Mouse (Mus musculus) embryo, embryonic 11.5 days (tissue): ENCODE measurements around the gene Syt1.
A peak's percentile ranks its signal among the peaks of the same experiment; 100 is the strongest.

ENCODE experiments used
- DNase-seq: peaks from one replicate; pipeline ENCODE4 v3.0.0-alpha.2; 2012; ENCODE audit warnings: low read depth, low spot score

The Syt1 gene

DNA sequence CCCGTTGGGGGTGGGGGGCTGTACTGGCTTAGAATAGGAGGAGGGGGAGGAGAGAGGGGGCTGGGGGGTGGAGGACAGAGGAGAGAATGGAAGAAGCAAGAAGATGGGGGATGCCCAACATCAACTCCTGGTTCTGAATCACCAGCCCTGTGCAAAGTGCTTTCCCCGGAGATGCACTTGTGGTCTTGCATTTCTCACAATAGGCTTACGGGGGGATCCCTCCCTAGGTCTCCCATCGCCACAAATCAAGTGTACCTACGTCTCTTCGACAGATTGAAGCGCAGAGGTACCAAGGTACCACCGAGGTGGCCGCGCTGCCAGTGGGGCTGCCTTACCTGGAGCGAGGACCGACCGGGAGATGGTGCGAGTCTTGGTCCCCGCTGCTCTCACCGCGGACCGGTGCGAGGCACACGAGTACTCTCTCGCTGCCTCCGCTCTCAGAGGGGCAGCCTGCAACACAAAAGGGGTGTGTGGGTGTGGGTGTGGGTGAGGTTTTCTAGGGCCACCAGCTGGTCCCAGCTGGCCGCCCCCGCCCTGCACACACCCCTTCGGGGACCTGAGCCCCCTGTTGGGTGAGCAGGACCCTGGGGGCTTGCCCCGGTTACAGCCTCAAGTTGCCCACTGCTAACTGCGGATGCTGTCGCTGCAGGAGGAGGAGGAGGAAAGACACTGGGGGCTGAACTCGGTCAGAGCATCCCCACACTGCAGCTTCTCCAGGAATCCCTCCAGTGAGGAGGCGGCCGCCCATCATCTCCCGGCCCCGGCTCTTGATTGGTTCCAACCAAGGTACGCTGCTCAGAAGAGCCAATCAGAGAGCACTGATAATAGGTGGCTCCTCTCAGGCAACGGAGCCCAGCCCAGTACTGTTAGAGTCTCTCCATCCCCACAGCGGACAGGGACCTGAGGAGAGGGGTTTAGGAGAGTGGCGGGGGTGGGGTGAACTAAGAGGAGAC is at the start of gene Syt1:
Syt1 (minus strand) TSS at position 742 of the 953 bp plus-strand sequence.
- peak; percentile 54 for DNase-seq

- DNase-seq, result no peak
Measured at GRCm38 (mm10) chr10:109056500-109056899, 45.7 kb upstream of the Syt1 start.

DNA sequence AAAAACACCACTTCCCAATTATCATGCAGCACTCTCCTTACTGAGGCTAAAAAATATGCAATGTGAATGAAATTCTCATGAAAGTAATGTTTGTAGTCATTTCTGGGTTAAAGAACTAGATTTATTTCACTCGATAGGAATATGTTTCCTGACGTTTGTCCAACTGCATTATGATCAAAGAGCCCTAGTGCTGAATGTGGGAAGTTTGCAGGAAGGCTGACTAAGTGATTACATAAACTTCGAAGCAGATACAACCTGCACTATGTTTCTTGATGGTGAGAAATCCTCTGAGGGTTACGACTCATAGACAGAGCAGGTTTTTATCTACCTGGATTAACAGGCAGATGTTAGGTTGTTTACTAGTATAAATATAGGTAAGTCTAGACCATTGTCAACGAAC is 36.8 kb upstream of the Syt1 start:
- no peak for DNase-seq

- no peak for DNase-seq
Measured at GRCm38 (mm10) chr10:109046988-109047387, 36.2 kb upstream of the Syt1 start.

GRCm38 (mm10) chr10:109011226-109012165 is 714 bp upstream of the Syt1 start:
- DNase-seq, result peak; percentile 16

GRCm38 (mm10) chr10:109009831-109010230 is 951 bp downstream of the Syt1 start:
- no peak for DNase-seq

DNA sequence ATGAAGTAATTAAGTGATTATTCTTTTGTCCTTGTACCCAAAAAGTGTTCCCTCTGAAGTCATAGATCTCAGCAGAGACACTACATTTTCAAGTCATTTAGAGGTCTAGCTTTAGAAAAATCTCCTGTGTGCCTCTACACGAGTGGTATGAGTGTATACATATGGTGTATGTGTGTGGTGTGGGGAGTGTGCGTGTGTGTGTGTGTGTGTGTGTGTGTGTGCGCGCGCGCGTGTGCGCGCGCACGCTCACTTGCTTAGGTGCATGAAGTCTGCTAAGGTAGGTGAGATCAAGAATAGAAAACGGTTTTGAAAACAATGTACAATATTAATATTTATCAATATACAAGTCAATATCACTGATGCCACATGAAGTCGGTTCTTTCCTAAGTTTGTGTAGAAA is 2.3 kb downstream of the Syt1 start:
- no peak for DNase-seq

- DNase-seq, result no peak
Measured at GRCm38 (mm10) chr10:109003482-109003881, 7.3 kb downstream of the Syt1 start.

DNA sequence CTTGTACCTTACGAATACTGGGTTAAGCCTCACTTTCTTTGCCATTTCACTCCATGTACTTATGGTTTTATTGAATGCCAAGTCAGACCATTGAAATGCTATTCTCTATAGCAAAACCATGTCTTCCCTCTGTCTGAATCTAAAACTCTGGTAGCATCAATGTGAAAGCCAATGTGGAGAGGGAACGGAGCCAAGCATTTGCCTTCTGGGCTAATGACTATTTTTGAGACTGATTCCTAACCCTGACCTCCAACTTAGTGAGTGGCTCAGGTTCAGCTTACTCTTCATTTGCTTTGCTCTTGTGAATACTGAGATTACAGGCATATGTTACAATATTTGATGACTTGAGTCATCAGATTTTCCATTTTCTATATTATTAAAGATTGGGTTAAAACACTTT is 23.5 kb downstream of the Syt1 start:
- DNase-seq, result no peak

DNA sequence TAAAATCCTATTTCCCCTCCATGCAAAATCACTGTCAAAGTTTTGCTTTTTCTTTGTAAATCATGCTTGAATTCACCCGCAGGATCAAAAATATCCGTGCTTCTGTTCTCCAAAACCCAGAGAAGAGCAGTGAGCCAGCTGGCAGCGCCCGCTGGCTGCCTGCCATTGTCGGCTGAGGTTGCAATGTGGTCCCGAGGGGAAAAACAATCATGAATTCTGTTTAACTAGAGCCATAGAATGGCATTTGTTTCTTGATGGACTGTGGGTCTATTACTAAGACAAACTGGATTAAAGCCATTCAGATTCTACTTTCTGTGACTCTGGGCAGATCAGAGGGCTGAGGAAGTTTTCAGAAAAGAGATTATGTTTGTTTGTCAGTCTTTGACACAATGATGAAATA is 31.1 kb downstream of the Syt1 start:
- no peak for DNase-seq

- no peak for DNase-seq
Measured at GRCm38 (mm10) chr10:108954952-108955351, 55.8 kb downstream of the Syt1 start.

GRCm38 (mm10) chr10:108952182-108952581 is 58.6 kb downstream of the Syt1 start:
- no peak for DNase-seq

- no peak for DNase-seq
Measured at GRCm38 (mm10) chr10:108936838-108937430, 73.8 kb downstream of the Syt1 start.

DNA sequence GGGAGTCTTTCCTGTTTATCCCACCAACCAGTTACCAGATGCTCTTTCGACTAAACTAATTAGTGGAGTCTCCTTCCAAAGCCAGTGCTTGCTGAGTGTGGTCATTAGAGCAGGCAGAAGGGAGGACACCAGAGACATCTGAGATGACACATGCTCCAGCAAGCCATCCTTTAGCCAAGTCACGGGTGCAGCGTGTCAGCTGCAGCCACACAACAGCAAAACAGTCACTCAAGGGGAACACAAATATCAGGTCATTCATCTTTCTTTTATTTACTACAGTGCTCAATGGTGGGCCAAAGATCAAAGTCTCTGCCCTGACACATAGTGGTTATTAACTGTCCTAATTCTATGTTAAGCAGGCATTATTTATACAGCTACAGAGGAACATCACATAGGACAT is 80.5 kb downstream of the Syt1 start:
- DNase-seq, result no peak

DNA sequence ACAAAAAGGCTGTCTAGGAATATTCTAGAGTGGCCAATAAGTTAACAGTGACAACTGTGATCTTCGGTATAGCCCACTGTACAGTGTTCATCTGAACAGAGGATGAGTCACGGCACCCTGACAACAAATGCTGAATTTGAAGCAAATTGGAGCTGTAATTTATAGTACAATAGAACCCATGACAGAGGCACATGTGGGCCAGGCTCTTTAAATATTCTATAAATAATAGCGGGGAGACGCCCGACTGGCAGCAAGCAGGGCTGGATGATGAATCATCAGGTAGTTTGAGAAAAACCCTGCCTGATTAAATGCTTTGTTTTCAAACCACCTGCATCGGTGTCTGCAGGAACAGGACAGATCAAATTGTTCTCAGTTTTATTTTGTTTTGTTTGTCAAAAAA is 81.1 kb downstream of the Syt1 start:
- no peak for DNase-seq

DNA sequence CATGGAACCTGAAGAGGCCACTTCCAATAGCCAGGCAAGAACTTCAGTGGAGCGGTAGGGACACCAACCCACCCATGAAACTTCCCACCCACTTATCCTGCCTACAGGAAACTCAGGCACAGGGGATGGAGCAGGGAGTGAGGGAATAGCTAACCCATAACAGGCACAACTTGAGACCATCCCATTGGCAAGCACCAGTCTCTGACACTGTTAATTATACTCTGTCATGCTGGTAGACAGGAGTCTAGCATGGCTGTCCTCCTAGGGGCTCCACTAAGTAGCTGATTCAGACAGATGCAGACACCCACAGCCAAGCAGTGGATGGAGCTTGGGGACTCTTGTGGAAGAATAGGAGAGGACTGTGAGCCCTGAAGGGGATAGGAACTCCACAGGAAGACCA is 105.5 kb downstream of the Syt1 start:
- DNase-seq, result no peak

GRCm38 (mm10) chr10:108904371-108904770 is 106.4 kb downstream of the Syt1 start:
- no peak for DNase-seq

- DNase-seq, result no peak
Measured at GRCm38 (mm10) chr10:108896529-108896928, 114.3 kb downstream of the Syt1 start.

GRCm38 (mm10) chr10:108893288-108893687 is 117.5 kb downstream of the Syt1 start:
- DNase-seq, result no peak

DNA sequence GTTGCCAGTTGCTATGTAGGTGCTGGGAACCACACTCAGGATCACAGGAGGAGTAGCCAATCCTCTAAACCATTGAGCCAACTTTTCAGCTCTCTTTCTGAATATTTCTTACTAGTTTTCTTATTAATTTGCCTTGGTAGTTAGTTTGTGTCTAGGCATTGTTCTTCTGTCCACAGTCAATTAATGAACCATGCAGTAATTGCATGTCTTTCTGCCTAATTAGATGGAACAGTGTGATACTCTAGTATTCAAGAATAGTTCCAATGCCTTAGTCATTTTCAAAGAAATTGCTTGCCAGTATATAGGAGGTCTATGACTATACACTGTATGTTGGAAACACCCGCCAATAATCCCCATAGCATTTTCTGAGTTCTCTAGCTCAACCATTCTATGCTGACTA is 118.3 kb downstream of the Syt1 start:
- DNase-seq, result no peak

- DNase-seq, result no peak
Measured at GRCm38 (mm10) chr10:108889084-108889483, 121.7 kb downstream of the Syt1 start.

GRCm38 (mm10) chr10:108886781-108887180 is 124.0 kb downstream of the Syt1 start:
- DNase-seq, result no peak
